Mouse (Mus musculus) E14TG2a.4 (cell line): ENCODE measurements at regions not wholly inside any gene's neighbourhood (a gene's known extent, or its start where the extent isn't known, plus 50 kb on each side); places are given as distances from the start of the nearest gene placed in this dataset.

Experiments used
- CTCF ChIP-seq: conservative IDR thresholded peaks from 2 replicates; pipeline ENCODE4 v1.5.1; 2014; ENCODE audit warnings: low read length
- NANOG ChIP-seq: IDR thresholded peaks from 2 replicates; pipeline ENCODE4 v1.6.1; 2014; ENCODE audit warnings: borderline replicate concordance, low read length, mixed read lengths
- POU5F1 ChIP-seq: IDR thresholded peaks from 2 replicates; pipeline ENCODE4 v1.6.1; 2014; ENCODE audit warnings: low read length, borderline replicate concordance

GRCm38 (mm10) chr10:26493801-26494200, 118.0 kb upstream of the L3mbtl3 start:
- TF ChIP-seq CTCF (no peak), POU5F1 (no peak), NANOG (no peak)
